16 mouse cellular contexts compared by ENCODE assay signal in genomic region chr4:134051912-134052311, GRCm38 (mm10). TPM values are rescaled to one million over a fixed set of nuclear protein-coding genes. Genes with fewer than 3 reads are reported as not detected.
"Had no signal": no experiment of that assay in that cellular context is flagged by ENCODE, and none has a peak within 500 bp of the region (broad histone marks: within the 10 kb centered on the region; RNA-seq: fewer than 3 reads in every experiment).

No protein-coding gene starts in this region.

- H3K27ac ChIP-seq: midbrain, embryonic 12.5 days; neural tube, embryonic 13.5 days; neural tube, embryonic 15.5 days had no signal

- ATAC-seq: midbrain, embryonic 16.5 days had no signal

- H3K4me2 ChIP-seq: lung, embryonic 14.5 days; midbrain, embryonic 12.5 days; neural tube, embryonic 13.5 days; neural tube, embryonic 15.5 days had no signal

- H3K4me1 ChIP-seq: midbrain, embryonic 12.5 days had no signal

- H3K27me3 ChIP-seq: midbrain, embryonic 12.5 days; neural tube, embryonic 13.5 days; neural tube, embryonic 15.5 days had no signal

- DNase-seq: lung, adult 18-20 months; right cerebral cortex, postnatal 25 days; spleen, adult 18-20 months; thymus, adult 18-20 months had no signal

- H3K9ac ChIP-seq: lung, embryonic 14.5 days; midbrain, embryonic 12.5 days; neural tube, embryonic 13.5 days; neural tube, embryonic 15.5 days had no signal

- H3K9me3 ChIP-seq: midbrain, embryonic 12.5 days; neural tube, embryonic 13.5 days; neural tube, embryonic 15.5 days had no signal

- H3K36me3 ChIP-seq: midbrain, embryonic 12.5 days; neural tube, embryonic 13.5 days; neural tube, embryonic 15.5 days had no signal

- H3K4me3 ChIP-seq: midbrain, embryonic 12.5 days; myocyte; neural tube, embryonic 13.5 days; neural tube, embryonic 15.5 days had no signal

RNA-seq across cellular contexts. Expression of gene Zfp683, which starts 1.7 kb away (rescaled TPM):
- polyA plus RNA-seq: lung, embryonic 14.5 days; lung, embryonic 16.5 days; midbrain, embryonic 12.5 days; midbrain, embryonic 14.5 days; midbrain, embryonic 16.5 days; myocyte; neural tube, embryonic 11.5 days; neural tube, embryonic 13.5 days; neural tube, embryonic 15.5 days; stomach, embryonic 14.5 days; stomach, embryonic 16.5 days had no signal

RNA-seq across cellular contexts. Expression of gene Lin28a, which starts 33.3 kb away (rescaled TPM):
- polyA plus RNA-seq: lung, embryonic 14.5 days; lung, embryonic 16.5 days; small intestine, adult 2 months had no signal

RNA-seq across cellular contexts. Expression of gene Cd52, which starts 43.0 kb away (rescaled TPM):
- polyA plus RNA-seq: myocyte had no signal
